Mouse (Mus musculus) WW6 (cell line): Measurements from ENCODE around the gene Nufip1.
A peak's percentile ranks its signal among the peaks of the same experiment; 100 is the strongest.
"Not testable (repeated sequence)": the region's sequence is repeated elsewhere in the genome, so short reads cannot be mapped to it uniquely, and the experiment has no call there.

Experiments used
- DNase-seq: peaks from one replicate; pipeline ENCODE4 v3.0.0-alpha.2; 2013; ENCODE audit warnings: low read depth, low spot score

The Nufip1 gene

DNA sequence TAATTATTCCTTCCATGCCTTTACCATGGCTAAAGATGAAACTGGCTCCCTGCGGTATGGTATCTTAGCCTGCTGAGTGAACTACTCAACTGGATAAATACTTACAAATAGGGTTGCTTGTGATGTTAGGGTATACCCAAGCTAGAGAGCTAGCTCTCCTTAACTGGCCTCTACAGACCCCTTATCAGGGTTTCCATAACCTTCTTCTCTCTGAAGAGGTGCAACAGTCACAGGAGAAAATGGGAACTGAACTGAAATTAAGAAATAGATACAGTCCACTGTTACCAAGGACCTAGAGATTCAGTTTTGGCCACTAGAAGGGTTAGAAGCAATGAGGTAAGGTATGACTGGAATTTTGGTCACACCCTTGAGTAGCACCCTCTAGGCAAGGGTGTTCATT, 34.6 kb downstream of the Nufip1 start:
- DNase-seq = no peak

DNA sequence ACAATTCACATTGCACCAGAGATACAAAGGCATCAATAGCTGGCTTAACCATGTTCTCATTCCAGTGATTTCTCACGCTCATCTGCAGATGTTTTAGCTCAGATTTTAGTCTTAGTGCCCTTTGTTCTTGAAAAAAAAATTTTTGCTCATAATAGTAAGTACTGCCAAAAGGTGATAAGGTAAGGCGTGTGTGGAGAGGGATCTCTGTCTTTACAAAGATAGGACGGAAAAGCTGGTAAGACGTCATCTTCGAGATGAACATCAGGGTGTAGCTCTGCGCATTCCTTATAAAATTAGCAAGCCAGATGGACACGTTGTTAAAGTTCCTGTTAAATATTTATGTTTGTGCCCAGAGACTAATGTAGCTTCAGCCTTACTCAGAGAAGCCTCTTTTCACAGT, 35.2 kb downstream of the Nufip1 start:
- no peak for DNase-seq

DNA sequence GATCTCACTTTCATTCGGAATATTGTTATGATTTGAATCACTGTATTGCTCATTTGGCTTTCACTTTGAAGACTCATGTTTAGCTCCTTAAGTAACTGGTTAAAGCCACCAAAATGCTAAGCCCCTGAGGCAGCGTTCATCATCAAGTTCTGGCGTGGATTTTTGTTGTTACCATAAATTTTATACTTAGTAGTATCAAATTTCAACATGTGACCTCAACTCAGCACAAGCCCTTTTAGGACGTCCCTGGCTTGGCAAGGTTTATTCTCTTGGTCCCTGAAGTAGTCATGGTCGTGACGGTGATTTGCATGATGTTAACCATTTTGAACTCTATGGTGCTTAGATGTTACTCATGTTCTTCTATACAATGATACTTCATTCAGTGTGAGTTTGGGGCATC, 36.4 kb downstream of the Nufip1 start:
- no peak for DNase-seq

DNA sequence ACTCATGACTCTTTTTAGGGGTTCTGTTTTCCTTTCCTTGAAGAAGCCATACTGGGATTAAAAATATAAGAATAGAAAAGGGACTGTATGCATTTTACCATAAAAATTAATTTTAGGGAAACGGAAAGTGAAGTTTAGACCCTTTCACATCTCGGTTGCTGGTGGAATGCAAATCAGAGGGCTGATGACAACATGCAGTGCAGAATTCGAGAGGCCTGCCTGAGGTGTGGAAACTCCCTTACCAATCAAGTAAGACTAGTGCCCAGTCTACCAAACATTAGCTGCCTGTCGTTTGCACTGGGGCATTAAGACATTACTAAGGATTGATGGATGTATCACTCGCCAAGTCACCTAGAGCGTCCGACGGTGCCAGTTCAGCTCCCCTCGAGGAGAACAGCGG, 37.6 kb downstream of the Nufip1 start:
- no peak for DNase-seq

DNA sequence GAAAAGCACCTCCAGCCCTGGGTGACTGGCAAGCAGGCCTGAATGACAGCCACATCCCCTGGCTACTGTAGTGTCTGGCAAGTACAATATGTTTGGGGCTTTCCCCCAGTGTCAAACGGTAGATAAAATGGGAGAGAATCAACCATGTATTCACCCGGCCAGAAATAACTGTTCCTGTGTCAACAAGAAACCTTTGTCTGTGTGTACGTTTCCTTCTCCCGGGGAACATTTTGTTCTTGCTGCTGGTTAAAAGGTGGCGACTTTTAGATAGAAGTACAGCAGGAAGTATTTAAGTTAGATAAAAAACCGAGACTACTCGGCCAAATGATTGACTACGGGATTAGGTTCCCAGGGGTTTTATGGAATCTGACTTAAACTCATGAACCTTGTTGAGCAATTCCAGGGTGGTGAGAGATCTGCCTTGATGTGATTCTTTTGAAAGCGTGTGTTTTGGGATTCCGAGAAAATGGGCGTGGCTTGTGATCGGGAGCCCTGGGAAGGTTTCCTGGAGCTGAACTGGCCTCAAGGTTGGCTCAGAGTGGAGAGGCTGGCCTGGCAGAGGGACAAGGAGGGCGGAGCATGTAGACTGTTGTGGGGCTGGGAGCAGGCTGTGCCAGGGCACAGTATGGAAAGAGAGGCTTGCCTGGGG, 39.0 kb downstream of the Nufip1 start:
- DNase-seq = no peak

DNA sequence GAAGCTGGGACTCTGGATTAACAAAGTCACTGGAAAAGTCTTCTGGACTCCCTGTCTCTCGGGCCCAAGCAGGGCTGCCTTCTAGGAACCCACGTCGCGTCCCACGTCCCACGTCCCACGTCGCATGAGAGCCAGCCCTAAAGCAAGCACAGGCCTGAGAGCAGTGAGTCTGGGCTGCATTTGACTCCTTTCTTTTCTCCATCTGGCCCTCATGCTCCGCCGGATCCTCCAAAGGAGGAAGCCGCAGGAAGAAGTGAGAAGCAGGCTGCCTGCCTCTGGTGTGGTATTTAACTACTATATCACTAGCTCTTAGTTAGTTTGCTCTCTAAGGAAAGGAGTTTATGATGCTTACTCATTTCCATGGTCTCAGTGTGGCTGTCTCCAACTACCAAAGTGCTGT, 39.8 kb downstream of the Nufip1 start:
- no peak for DNase-seq

DNA sequence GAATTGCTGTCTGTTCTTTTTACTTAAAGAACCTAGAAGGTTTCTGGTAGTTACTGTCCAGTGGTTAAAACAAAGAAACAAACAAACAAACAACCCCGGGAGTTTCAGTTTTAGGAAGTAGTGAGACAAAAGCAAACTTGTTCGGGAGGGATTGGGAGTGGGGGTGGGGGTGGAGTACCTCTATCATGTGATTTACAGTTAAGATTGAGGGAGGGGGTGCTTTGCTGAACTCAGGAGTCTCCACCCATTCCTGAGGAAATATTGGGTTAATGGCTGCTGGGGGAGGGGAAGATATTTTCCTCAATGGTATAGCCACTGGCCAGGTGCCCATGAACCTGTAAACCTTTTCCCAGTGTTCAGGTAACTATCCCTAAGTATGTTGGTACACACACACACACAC, 40.3 kb downstream of the Nufip1 start:
- no peak for DNase-seq

DNA sequence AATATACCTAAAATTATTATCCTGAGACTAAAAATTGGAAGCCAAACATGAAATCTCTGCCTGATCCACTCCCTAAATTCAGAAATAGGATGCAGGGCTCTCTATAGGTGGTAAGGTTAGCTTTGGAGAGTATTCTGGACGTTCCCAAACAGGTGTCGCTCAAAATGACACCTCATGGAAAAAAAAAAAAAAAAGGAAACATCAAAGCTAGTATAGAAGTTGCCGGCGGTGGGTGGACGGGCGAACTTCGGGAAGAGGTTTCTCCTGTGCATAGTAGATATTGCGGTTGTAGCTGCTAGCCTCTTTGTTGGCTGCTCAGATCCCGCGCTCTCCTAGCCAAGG, 41.1 kb downstream of the Nufip1 start:
- no peak for DNase-seq

DNA sequence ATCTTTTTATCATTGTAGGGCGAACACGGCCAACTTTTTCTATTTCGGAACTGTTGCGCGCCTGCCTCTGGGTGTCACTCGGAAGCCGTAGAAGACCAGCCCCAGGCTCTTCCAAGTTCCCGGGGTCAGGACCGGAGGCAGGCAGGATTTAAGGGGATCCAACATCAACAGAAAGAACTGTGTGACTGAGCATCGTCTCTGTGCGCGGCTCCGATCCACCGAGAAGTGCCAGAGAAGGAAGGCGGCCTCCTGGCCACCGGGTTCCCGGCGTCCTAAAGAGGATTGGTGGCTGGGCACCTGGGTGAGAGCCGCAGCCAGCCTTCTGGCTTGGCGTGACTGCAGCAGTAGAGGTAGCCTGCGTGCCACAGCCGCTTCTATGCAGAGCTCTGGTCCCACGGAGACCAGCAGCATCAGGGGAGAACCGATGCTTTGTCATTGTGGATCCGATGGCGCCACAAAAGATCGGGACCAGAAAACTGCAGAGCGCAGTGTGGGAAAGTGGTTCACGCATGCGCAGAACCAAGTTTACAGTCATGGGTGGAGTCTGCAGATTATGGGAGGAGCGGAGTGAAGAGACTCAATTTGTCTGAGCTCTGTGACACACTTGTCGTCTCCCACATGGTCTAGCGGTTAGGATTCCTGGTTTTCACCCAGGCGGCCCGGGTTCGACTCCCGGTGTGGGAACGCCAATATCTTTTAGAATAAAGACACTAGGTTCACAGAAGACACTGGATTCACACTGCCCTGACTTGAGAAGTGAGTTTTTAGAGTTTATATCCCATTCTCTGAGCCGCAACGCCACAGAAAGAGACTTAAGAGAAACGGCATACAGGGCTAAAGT, 41.7 kb downstream of the Nufip1 start:
- peak; percentile 91 for DNase-seq

DNA sequence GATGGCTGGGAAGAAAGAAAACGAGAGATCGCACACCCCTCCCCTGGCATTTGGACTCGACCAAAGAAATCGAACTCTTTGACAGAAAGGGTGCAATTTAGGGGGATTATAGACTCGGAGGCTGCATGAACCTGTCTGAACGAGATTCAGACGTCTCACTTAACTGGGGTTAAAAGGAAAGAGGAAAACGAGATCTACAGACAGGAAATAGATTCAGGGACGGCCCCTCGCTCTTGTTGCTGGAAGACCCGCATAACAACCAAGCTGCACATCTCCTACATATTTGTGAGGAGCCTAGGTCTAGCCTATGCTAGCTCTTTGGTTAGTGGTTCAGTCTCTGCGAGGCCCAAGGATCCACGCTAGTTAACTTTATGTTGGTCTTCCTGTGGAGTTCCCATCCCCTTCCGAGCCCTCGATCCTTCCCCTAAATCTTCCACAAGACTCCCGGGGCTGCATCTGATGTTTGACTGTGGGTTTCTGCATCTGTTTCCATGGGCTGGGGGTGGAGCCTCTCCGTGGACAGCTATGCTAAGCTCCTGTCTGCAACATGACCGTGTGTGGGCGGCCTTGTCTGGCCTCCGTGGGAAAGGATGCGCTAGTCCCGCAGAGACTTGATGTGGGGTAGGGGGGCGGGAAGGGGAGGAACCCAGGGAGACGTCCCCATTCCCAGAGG, 42.4 kb downstream of the Nufip1 start:
- no peak for DNase-seq

DNA sequence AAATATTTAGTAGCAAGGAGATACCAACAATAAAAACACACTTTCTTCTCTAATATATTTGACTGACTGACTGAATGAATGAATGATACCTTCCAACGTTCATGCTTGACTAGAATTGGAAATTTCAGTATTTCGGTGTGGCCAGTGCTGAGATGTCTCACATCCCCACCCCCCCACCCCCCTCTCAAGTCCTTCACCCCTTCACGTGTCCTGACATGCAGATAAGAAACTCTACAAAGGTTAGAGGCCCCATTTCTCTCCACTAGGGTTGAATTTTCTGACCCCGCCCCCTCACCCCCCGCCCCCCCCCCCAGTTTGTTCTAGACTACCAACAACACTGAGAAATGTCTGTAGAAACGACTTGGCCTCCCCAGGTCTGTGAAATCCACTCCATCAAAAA, 43.1 kb downstream of the Nufip1 start:
- no peak for DNase-seq

DNA sequence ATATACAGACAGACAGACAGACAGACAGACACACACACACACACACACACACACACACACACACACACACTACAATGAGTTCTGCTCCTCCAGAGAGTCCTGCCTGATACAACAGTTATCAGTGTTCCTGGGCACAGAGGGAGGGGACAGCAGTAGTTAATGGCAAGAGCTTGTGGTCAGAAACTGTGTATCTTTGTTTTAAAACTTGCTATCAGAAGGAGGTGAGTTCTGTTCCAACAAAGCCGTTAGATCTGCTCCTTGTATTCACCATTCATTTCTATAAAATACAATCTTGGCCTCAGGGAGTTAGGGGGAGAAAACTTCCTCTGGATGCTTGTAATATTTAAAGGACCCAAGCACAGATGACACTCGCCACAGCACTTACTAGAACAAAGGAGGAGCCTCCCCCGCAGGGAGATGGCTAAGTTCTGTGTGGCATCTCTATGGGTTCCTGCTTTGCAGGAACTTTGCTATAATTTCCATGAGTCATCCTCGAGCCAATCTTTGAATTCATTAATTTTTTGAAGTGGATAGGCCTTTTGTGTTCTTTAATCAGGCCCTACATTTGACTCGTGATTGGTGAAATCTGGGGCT, 47.6 kb downstream of the Nufip1 start:
- DNase-seq = no peak

DNA sequence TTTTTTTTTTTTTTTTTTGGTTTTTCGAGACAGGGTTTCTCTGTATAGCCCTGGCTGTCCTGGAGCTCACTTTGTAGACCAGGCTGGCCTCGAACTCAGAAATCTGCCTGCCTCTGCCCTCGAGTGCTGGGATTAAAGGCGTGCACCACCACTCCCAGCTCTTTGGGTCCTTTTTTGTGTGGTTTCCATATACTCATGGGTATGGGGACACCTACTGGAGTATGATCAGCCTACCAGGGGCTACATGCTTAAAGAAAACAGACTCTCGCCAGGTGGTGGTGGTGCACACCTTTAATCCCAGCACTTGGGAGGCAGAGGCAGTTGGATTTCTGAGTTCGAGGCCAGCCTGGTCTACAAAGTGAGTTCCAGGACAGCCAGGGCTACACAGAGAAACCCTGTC, 49.9 kb downstream of the Nufip1 start:
- not testable (repeated sequence) for DNase-seq

DNA sequence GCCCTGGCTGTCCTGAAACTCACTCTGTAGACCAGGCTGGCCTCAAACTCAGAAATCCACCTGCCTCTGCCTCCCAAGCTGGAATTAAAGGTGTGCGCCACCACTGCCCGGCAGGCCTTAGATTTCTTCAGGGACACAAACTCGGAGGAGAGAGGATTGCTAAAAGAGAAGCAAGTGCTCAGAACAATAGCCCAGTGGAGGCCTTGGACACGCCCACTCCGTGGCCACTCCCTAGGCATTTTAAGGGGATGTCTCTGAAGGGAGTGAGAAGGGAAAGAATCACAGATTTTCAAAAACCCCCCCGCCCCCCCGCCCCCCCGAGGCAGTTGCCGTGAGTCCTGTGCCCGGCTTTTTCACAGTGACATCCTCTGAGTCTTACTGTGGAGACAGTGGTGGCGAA, 53.5 kb downstream of the Nufip1 start:
- no peak for DNase-seq

DNA sequence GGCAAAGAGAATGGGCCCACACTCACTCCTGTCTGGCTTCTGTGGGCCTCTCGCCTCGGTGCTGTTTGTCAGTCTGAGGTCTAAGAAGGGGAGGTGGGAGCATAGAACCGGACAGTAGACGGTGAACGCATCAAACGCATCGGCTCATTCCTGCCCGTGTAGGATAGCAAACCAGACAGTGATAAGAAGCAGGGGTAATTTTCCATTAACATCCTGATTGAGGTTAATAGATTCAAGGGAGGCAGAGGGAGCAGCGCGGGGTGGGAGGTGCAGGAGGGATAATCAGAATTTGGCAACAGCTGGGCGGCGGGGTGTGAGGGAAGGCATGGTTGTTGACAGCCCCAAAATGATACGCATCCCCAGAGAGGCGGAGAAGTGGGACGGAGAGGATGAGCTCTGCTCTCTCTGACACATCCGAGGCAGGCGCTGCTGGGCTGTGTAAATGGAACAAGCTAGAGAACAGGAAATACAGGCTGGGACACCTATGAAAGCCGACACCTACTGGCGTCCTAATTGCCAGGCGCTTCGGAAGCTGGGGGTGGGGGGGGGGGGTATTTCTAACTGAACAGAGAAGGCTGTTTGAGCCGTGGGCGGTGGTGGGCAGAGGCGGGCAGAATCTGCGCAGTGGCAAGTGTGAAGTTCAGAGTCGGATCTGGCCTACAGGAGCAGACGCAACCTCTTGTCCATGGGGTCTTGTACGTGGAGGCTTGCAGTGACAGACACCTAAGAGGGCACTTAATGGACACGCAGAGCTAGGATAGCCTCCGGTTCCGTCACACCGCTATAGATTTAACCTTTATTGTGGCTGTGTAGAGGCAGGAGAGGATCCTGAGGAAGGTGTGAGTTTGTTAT, 54.4 kb downstream of the Nufip1 start:
- no peak for DNase-seq

DNA sequence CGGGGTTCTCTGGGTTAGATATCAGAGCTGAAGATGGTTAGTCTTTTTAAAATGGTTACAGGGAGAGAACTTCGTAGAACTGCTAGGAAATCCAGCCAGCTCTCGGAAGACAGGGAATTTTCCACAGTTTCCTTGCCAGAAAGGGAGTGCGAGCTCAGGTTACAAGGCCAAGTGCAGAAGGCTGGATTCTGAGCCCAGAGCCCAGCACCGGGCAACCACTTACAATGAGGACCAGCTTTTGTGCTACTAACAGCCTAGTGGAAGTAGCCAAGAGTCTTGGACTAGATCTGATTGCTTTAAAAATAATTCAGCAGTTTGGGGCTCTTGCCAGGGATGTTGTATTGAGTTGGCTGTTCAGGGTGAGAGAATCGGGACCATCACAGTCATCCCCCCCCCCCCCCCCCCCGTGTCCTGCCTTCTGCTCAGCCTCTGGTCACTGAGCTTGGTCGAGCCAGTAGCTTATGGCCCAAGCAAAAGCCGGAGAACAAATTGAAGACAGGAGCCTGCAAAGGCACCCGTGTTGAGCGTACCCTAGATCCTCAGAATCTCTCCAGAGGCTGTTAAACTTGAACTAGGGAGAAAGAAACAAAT, 59.3 kb downstream of the Nufip1 start:
- no peak for DNase-seq

DNA sequence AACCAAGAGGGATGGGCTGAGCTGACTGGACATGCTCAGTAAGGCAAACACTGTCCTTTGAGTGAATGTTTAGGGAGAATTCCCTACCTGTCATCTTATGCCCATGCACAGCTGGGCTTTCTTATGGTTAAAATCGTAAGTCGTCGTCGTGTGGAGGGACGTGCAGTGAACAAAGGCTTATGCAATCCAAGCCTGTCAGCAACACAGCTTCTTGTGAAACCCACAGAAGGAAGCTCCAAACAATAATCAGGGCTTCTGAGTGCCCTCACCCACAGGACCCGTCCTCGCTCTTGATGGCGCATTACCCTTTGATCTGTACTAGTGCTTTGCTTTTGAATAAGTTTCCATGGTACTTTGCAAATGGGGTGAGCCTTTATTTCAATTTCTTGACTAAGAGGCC, 60.6 kb downstream of the Nufip1 start:
- no peak for DNase-seq

DNA sequence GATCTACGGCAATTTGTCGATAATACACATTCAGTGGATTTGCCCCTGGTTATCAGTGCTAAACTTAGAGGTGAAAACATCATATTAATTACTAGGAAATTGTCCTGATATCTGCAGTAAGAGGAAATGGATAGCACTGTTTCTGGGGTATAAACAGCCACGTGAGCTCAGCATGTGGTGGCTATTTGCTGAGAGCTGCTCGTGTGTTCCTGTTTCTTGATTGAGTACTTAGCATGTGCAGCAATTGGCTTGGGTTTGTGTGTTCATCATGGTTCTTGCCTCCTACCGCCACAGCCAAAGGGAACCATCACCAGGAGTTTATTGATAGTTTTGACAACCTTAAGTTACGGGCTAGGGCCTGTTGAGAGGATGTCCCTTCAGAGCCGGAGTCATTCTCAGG, 63.6 kb downstream of the Nufip1 start:
- no peak for DNase-seq

DNA sequence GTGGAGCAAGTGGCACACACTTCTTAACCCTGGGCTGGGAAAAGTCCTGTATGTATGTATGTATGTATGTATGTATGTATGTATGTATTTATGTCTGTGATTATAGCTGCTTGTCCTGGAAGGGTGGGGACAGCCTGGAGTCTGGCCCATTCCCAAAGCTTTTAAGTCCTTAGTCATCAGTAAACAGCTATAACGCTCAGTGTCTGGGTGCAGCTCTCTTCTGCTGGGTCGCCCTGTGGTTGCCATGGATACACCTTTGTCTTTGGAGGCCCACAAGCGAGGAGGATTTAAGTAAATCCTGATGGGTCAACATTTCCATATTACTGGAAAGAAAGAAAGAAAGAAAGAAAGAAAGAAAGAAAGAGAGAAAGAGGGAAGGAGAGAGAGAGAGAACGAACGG, 65.1 kb downstream of the Nufip1 start:
- DNase-seq = no peak

DNA sequence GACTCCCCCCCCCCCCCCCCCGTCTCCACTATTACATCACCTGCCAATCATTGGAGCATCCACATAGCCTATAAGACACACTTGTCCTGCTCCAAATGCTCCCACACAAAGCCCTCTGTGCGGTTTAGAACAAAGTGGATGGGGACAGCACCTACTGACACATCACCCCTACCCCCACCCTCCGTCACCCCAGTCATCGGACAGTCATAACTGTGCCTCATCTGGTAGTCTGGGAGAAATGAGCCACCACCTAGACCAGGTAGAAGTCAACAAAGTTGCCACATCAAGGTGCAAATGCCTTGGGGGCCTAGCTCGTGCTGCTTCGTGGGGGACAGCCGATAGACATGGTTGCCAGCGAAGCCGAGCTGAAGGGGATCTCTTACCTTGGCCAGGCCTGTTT, 66.5 kb downstream of the Nufip1 start:
- DNase-seq = no peak

DNA sequence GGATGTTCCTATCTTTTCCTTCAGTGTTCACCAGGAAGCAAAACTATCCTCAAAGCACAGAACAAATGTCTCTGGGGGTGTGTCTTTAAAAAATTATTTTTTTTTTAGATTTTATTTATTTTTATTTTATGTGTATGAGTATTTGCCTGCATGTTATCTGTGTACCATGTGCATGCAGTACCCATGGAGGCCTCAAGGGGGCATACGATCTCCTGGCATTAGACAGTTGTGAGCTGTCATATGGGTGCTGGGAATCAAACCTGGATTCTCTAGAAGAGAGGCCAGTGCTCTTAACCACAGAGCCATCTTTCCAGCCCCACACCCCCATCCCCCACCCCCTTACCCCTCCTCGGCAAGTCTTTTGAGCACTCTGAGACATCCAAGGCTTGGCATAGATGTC, 67.8 kb downstream of the Nufip1 start:
- DNase-seq = no peak
